Mouse (Mus musculus): ENCODE measurements around the gene Sel1l2. TPM values are rescaled to one million over a fixed set of nuclear protein-coding genes. Genes with fewer than 3 reads are reported as not detected.
"Not testable (repeated sequence)": the region's sequence is repeated elsewhere in the genome, so short reads cannot be mapped to it uniquely, and the experiment has no call there.

The Sel1l2 gene
- total RNA-seq, 2 experiments from 2014 or later = not detected

DNA sequence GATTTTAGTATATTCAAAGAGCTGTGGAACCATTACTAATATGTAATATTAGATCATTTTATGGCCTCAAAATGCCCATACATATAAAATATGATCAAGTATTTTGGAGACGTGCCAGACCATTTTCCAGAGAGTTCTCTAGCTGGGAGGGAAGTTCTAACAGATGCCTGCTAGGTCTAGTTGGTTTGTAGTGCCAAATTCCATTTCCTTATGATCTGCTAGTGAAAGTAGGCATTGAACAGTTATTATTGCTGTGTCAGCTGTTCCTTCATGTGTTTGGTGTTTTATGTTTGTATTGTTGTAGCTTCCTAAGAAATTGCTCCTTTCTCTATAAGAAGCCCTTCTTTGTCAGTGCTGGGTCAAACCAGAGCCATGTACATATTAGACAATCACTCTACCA, 173.5 kb downstream of the Sel1l2 start:
- no peak for ATAC-seq (replicated peaks; ENCODE audit: poor library complexity, severe bottlenecking)

DNA sequence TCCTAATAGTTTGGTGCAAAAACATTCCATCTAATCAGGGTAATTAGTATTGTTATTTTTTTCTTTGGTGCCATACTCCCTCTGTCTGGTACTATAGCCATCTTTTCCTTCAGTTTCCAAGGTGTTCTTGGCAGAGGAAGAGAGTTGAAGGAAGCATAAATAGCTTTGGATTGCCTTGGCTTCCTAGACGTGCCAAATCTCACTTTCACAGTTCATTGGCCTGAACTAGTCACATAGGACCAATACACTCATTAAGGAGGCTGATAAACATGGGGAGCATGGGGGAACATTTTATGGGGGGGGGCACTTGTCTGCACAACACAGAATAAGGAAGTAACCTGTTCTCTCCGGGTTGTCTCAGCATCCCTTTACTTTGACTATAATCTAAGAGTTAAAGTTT, 174.1 kb downstream of the Sel1l2 start:
- no peak for ATAC-seq (replicated peaks; ENCODE audit: poor library complexity, severe bottlenecking)

DNA sequence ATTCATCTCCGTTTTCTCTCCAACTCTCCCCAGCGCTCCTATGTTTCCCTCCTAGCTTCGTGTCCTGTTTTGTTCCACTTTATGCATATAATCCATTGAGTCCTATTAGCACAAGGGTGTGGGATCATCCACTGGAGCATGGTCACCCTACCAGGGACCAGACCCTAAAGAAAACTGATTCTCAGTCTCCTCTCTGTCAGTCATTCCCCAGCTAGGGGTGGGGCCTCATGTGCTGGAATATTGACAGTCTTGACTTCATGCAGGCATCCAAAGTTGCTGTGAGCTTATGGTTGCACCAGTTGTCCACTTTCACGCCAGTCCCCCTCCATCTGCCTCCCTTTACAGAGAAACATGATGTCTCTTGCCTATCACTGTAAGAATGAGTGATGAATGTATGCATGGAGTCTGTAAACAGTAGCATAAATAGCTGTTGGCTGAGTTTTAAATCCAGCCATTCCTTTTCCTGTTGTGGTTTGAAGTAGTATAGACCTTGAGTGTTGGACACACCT, 174.9 kb downstream of the Sel1l2 start:
- no peak for ATAC-seq (replicated peaks; ENCODE audit: poor library complexity, severe bottlenecking)

DNA sequence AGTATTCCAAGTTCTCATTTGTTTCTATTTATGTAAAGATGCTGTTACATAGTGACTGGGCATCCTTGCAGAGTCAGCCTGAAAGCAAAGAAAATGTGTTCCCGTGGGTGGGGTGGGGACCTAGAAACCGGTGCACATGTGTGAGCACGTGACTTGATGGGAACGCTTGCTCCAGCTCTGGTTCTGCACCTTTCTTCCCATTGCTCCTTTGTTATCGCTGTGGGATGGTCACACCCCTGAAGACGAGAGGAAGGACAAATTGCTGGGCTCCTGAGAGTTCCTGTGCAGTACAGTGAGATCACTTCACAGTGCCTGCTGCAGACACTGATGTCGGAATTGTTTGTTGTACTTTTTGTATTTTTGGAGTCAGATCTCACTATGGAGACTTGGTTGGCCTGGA, 185.8 kb downstream of the Sel1l2 start:
- no peak for ATAC-seq (replicated peaks; ENCODE audit: poor library complexity, severe bottlenecking)

DNA sequence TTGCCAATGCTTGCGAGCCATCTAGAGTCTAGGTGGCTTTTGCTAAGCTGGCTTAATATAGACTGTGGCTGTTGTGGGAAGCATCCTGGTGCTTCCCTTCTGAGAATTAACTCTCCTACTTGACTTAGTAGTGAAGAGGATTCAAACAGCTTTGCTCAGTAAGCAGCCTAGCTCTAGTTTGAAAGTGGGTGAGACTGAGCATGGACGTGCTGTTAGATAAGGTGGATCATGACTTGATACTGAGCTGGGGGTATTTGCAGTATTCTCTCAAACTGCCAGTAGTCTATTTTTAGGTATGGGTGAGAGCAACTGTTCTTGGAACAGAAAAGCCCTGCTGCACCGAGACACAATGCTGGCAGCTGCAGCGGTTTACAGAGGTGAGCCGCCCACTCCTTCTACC, 186.9 kb downstream of the Sel1l2 start:
- ATAC-seq (replicated peaks; ENCODE audit: poor library complexity, severe bottlenecking) = no peak

DNA sequence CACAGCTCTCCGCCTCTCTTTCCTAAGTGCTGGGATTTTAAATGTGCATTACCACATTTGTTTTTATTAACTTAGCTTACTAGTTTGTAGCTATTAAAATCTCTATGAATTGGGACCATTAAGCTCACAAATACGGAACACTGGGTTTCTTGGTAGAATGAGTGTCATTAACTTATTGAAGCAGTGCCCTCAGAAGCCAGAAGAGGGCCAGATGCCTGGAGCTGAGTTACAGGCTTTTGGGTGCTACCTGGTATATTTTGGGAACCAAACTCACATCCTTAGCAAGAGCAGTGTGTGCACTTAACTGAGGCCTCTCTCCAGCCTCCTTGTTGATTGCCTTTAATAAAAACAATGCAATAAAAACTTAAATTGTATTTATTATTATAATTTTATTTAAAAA, 188.8 kb downstream of the Sel1l2 start:
- ATAC-seq (replicated peaks; ENCODE audit: poor library complexity, severe bottlenecking) = no peak

DNA sequence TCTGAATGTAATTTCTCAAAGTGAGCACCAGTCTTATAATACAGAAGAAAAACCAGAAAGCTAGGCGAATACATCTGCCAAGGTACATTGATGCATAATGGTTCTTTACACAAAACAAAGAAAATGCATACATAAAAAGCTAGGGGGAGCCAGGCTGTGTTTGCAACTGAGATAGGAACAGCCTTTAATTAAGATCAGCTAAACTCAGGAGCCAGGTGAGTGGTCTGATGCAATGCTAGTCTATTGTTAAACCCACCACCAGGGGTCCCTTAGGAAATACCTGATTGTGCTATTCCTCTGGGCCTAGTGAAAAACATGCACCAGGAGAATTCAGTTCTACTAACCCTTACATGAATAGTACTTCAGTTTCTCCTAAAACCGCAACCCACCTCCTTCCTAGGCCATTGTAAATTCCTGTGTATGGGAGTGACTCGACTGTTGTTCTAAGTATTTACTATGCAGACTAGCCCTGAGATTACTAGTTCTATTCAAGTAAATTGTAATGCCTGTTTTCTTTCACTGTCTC, 203.8 kb downstream of the Sel1l2 start:
- ATAC-seq (replicated peaks; ENCODE audit: poor library complexity, severe bottlenecking) = not testable (repeated sequence)

Other genes with a start within 250 kb of the Sel1l2 start
- gene Gm17374, start 237.7 kb downstream of the Sel1l2 start, total RNA-seq (2014; fragmentation: Nextera tagmentation) = not detected in 2 replicates
- not detected in 2 replicates for gene Gm17374, start 237.7 kb downstream of the Sel1l2 start, total RNA-seq (2017)
- 25.0 and 36.0 TPM in 2 replicates for gene Esf1, start 219.1 kb downstream of the Sel1l2 start, total RNA-seq (2014; fragmentation: Nextera tagmentation)
- gene Esf1, start 219.1 kb downstream of the Sel1l2 start, total RNA-seq (2017) = 48.8 and 63.6 TPM in 2 replicates
- 14.7 and 23.7 TPM in 2 replicates for gene Ndufaf5, start 219.1 kb downstream of the Sel1l2 start, total RNA-seq (2014; fragmentation: Nextera tagmentation)
- gene Ndufaf5, start 219.1 kb downstream of the Sel1l2 start, total RNA-seq (2017) = 20.1 and 30.9 TPM in 2 replicates
- 1.6 and 3.0 TPM in 2 replicates for gene Macrod2, start 5.6 kb upstream of the Sel1l2 start, total RNA-seq (2014; fragmentation: Nextera tagmentation)
- 6.8 and 8.7 TPM in 2 replicates for gene Macrod2, start 5.6 kb upstream of the Sel1l2 start, total RNA-seq (2017)

Data from granulocyte monocyte progenitor cell, adult 5-6 weeks (primary cell).